Mouse (Mus musculus) CH12.LX (cell line): ENCODE results near the gene Ccdc57. TPM values are rescaled to one million over a fixed set of nuclear protein-coding genes. Genes with fewer than 3 reads are reported as not detected.

Experiments used
- DNase-seq: peaks from one replicate; pipeline ENCODE4 v3.0.0-alpha.2; 2013; ENCODE audit errors: extremely low read depth
- H3K27ac ChIP-seq: 2 replicates; pipeline ENCODE4 v1.5.1; 2012; ENCODE audit warnings: low read depth, mild to moderate bottlenecking, control low read depth, moderate library complexity; ENCODE audit not compliant: insufficient read depth
- H3K27me3 ChIP-seq: replicated peaks from 2 replicates; pipeline ENCODE3; 2012; ENCODE audit warnings: inconsistent platforms
- H3K36me3 ChIP-seq, 2 experiments: replicated peaks in 1 of 2; 2 replicates each; pipeline versions ENCODE3 to v1.6.1; 2012; ENCODE audit warnings: inconsistent platforms in 1 of 2, low read length in 1 of 2, mild to moderate bottlenecking in 1 of 2, mixed read lengths in 1 of 2, moderate library complexity in 1 of 2; ENCODE audit not compliant: control insufficient read depth in 1 of 2, insufficient read depth in 1 of 2
- H3K4me1 ChIP-seq, 2 experiments: 2 replicates each; pipeline ENCODE4 v1.6.1; 2012; ENCODE audit warnings: inconsistent platforms in 1 of 2, moderate library complexity in 1 of 2; ENCODE audit not compliant: insufficient read depth in 2 of 2, control insufficient read depth in 1 of 2
- H3K4me2 ChIP-seq: 2 replicates; pipeline ENCODE4 v1.6.1; 2012; ENCODE audit warnings: low read depth, mild to moderate bottlenecking, control low read depth; ENCODE audit not compliant: poor library complexity, insufficient read depth, severe bottlenecking
- H3K4me3 ChIP-seq, 3 experiments: fragments of 150-350 bp in 1 of 3; sonication (generic) in 1 of 3; replicated peaks in 1 of 3; 2 replicates each; pipeline versions ENCODE3 to v1.5.1; 2011 to 2012; ENCODE audit warnings: low read depth in 2 of 3, low read length in 2 of 3, mild to moderate bottlenecking in 2 of 3, moderate library complexity in 2 of 3, control low read depth in 1 of 3, improper control_type of control experiment in 1 of 3, inconsistent platforms in 1 of 3, mixed read lengths in 1 of 3; ENCODE audit not compliant: poor library complexity in 1 of 3
- H3K79me2 ChIP-seq: replicated peaks from 2 replicates; pipeline ENCODE4 v1.6.1; 2012; ENCODE audit warnings: mild to moderate bottlenecking, moderate library complexity; ENCODE audit not compliant: control insufficient read depth, poor library complexity, insufficient read depth, severe bottlenecking; ENCODE audit errors: extremely low read depth
- H3K9ac ChIP-seq: 2 replicates; pipeline ENCODE4 v1.6.1; 2012; ENCODE audit warnings: low read depth, mild to moderate bottlenecking, control low read depth, moderate library complexity; ENCODE audit not compliant: insufficient read depth
- H3K9me3 ChIP-seq: replicated peaks from 2 replicates; pipeline ENCODE3; 2012; ENCODE audit warnings: low read length, inconsistent platforms, mixed read lengths
- CTCF ChIP-seq, 2 experiments: IDR thresholded peaks in 1 of 2; conservative IDR thresholded peaks in 1 of 2; 2 replicates each; pipeline ENCODE4 v1.5.1; 2011 to 2012; ENCODE audit warnings: low read depth in 2 of 2, low read length in 2 of 2, improper control_type of control experiment in 1 of 2, inconsistent platforms in 1 of 2, mild to moderate bottlenecking in 1 of 2, moderate library complexity in 1 of 2
- IRF4 ChIP-seq: IDR thresholded peaks from 2 replicates; pipeline ENCODE4 v1.6.1; 2014; ENCODE audit warnings: low read depth, mild to moderate bottlenecking, inconsistent platforms, low read length, improper control_type of control experiment
- MAFK ChIP-seq: IDR thresholded peaks from 2 replicates; pipeline ENCODE4 v1.6.1; 2011; ENCODE audit warnings: low read length, improper control_type of control experiment; ENCODE audit not compliant: insufficient replicate concordance
- MEF2A ChIP-seq: IDR thresholded peaks from 2 replicates; pipeline ENCODE4 v1.6.1; 2014; ENCODE audit warnings: low read depth, mild to moderate bottlenecking, inconsistent platforms, low read length, improper control_type of control experiment, borderline replicate concordance
- MYC ChIP-seq: IDR thresholded peaks from 2 replicates; pipeline ENCODE4 v1.6.1; 2011; ENCODE audit warnings: low read depth, mild to moderate bottlenecking, improper control_type of control experiment, low read length
- NELFE ChIP-seq: IDR thresholded peaks from 2 replicates; pipeline ENCODE4 v1.6.1; 2011; ENCODE audit warnings: low read depth, low read length, improper control_type of control experiment
- NRF1 ChIP-seq: IDR thresholded peaks from 2 replicates; pipeline ENCODE4 v1.6.1; 2014; ENCODE audit warnings: low read depth, mild to moderate bottlenecking, inconsistent platforms, low read length, improper control_type of control experiment, moderate library complexity
- POLR2A ChIP-seq: IDR thresholded peaks from 2 replicates; pipeline ENCODE4 v1.6.1; 2011; ENCODE audit warnings: low read depth, mild to moderate bottlenecking, improper control_type of control experiment, low read length
- POLR2AphosphoS2 ChIP-seq: IDR thresholded peaks from 2 replicates; pipeline ENCODE4 v1.6.1; 2011; ENCODE audit warnings: low read depth, low read length, improper control_type of control experiment
- RAD21 ChIP-seq: IDR thresholded peaks from 2 replicates; pipeline ENCODE4 v1.6.1; 2011; ENCODE audit warnings: low read depth, mild to moderate bottlenecking, low read length, improper control_type of control experiment, moderate library complexity
- SIN3A ChIP-seq: IDR thresholded peaks from 2 replicates; pipeline ENCODE4 v1.6.1; 2012; ENCODE audit warnings: low read length, improper control_type of control experiment, inconsistent platforms
- SMC3 ChIP-seq: IDR thresholded peaks from 2 replicates; pipeline ENCODE4 v1.6.1; 2011; ENCODE audit warnings: low read depth, low read length, improper control_type of control experiment
- TBP ChIP-seq: conservative IDR thresholded peaks from 2 replicates; pipeline ENCODE4 v1.6.1; 2011; ENCODE audit warnings: low read depth, low read length, improper control_type of control experiment
- TCF12 ChIP-seq: IDR thresholded peaks from 2 replicates; pipeline ENCODE4 v1.6.1; 2014; ENCODE audit warnings: low read depth, mild to moderate bottlenecking, inconsistent platforms, low read length, improper control_type of control experiment
- USF1 ChIP-seq: IDR thresholded peaks from 2 replicates; pipeline ENCODE4 v1.6.1; 2014; ENCODE audit warnings: low read depth, mild to moderate bottlenecking, inconsistent platforms, low read length, improper control_type of control experiment
- USF2 ChIP-seq: conservative IDR thresholded peaks from 2 replicates; pipeline ENCODE4 v1.6.1; 2011; ENCODE audit warnings: low read depth, low read length, improper control_type of control experiment
- ZKSCAN1 ChIP-seq: IDR thresholded peaks from 2 replicates; pipeline ENCODE4 v1.6.1; 2012; ENCODE audit warnings: low read depth, inconsistent platforms, low read length, improper control_type of control experiment, borderline replicate concordance
- ZMIZ1 ChIP-seq: IDR thresholded peaks from 2 replicates; pipeline ENCODE4 v1.6.1; 2012; ENCODE audit warnings: low read depth, mild to moderate bottlenecking, inconsistent platforms, low read length, improper control_type of control experiment
- ZNF384 ChIP-seq: IDR thresholded peaks from 2 replicates; pipeline ENCODE4 v1.6.1; 2012; ENCODE audit warnings: low read depth, low read length, improper control_type of control experiment, inconsistent platforms
- dilution Hi-C: fragments of 300-500 bp; cut with MboI; formaldehyde crosslinking; loops from 2 replicates; pipeline ENCODE4 v1.14.3; 2020; ENCODE audit warnings: low sequenced_read_pairs; ENCODE audit not compliant: extremely low pct_unique_long_range_greater_than_20kb, extremely low pct_ligation_motif_present
- in situ Hi-C: fragments of 300-500 bp; cut with MboI; formaldehyde crosslinking; loops from 3 replicates; pipeline ENCODE4 v1.14.3; 2019; ENCODE audit warnings: low sequenced_read_pairs, low pct_ligation_motif_present, low pct_unique_long_range_greater_than_20kb, mixed read lengths
- polyA plus RNA-seq: library from polyadenylated mRNA; unstranded; fragments of >175 nt; gene quantifications from 2 replicates; pipeline ENCODE4 v1.2.1, GENCODE M21; 2012; ENCODE audit warnings: low read depth; ENCODE audit not compliant: insufficient read length
- total RNA-seq, 2 experiments: library from RNA; depleted of rRNA; stranded (reverse); fragments of 300-350 nt in 1 of 2; fragments of >200 nt in 1 of 2; gene quantifications; 2 replicates each; pipeline ENCODE4 v1.2.3; 2012 to 2014

Gene Ccdc57
- total and polyA plus RNA-seq, 3 experiments, result 2.3 to 6.0 (median 5.4) TPM

DNA sequence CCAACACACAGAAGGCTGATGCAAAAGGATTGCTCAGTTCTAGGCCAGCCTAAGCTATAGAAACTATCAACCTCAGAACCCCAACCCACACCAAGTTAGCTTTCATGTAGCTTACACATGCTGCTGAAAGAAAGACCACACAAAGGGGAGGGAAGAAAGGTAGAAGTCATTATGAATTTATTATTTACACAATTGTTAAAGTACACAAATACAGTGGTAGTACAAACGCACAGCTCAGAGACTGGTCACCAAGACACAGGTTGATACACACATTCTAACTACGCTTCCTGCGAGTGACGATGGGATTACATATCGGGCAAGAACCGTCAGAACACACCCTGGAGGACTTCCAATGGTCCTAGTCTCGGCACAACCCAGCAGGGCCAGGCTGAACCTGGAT, 28.9 kb upstream of the Ccdc57 start:
- no peak for DNase-seq
- Histone ChIP-seq H3K27ac (no peak overlapping the region), H3K9me3 (no peaks in the 10 kb centered on the region), H3K4me3 (no peak overlapping the region), H3K79me2 (no peaks in the 10 kb centered on the region), H3K27me3 (no peaks in the 10 kb centered on the region), H3K4me1 (no peaks in the 10 kb centered on the region), H3K36me3 (peaks cover 85 to 100% of the 10 kb centered on the region in 2 experiments), H3K4me2 (no peak overlapping the region), H3K9ac (no peak overlapping the region)
- TF ChIP-seq NRF1 (no peak), CTCF (conservative IDR thresholded peaks at IDR 0.05 in 1 of 2, IDR thresholded peaks at IDR 0.05 in 1 of 2; ENCODE audit: low read depth in 2 of 2, low read length in 2 of 2) (no peak), MEF2A (no peak), ZMIZ1 (no peak; the same call in none of the 2 replicates), NELFE (no peak), MAFK (no peak), POLR2AphosphoS2 (no peak; the same call in 1 of the 2 replicates), SMC3 (no peak), USF2 (no peak; the same call in 1 of the 2 replicates), SIN3A (no peak), POLR2A (no peak), MYC (no peak), TCF12 (no peak), USF1 (no peak), TBP (no peak), ZKSCAN1 (no peak)
- dilution Hi-C loops (no loop called here), in situ Hi-C loops (no loop called here)

DNA sequence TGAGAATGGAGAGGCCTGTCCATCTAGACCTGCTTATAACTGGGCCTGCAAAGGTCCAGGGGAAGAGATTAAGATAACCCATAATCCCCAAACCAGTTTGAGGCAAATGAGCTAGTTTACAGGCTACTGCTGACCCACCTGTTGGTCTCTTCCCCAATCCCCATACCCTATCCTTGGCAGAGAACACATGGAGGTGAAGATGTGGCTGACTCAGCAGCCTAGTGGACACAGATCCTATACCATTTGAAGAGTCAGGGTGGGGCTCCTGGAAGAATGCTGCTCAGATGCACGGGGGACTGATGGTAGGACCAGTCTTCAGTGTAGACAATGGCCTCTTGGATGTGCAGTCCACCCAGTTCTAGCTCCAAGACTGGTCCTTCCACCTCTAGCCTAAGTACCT, 27.6 kb upstream of the Ccdc57 start:
- dilution Hi-C loops, result no loop called here
- Histone ChIP-seq H3K36me3 (peaks cover 86 to 100% of the 10 kb centered on the region in 2 experiments), H3K4me3 (no peak overlapping the region), H3K4me2 (no peak overlapping the region), H3K9me3 (no peaks in the 10 kb centered on the region), H3K27ac (no peak overlapping the region), H3K27me3 (no peaks in the 10 kb centered on the region), H3K4me1 (no peaks in the 10 kb centered on the region), H3K79me2 (no peaks in the 10 kb centered on the region), H3K9ac (no peak overlapping the region)
- no peak for TF ChIP-seq RAD21
- 0 out of 2 replicates have a peak, but pooled peaks have one; percentile 49 for TF ChIP-seq MAFK
- TF ChIP-seq POLR2AphosphoS2, result peak; percentile 79; the same call in 1 of the 2 replicates
- TF ChIP-seq ZMIZ1, result peak; percentile 71; the same call in 1 of the 2 replicates
- TF ChIP-seq IRF4, result no peak
- TF ChIP-seq ZNF384, result no peak
- in situ Hi-C loops, result no loop called here
- DNase-seq, result no peak
